Mouse (Mus musculus) heart, embryonic 10.5 days (tissue): ENCODE results near the gene F2rl1. TPM values are rescaled to one million over a fixed set of nuclear protein-coding genes. Genes with fewer than 3 reads are reported as not detected.
A peak's percentile ranks its signal among the peaks of the same experiment; 100 is the strongest.

ENCODE experiments used
- DNase-seq: peaks from one replicate; pipeline ENCODE4 v3.0.0-alpha.2; 2017; ENCODE audit warnings: low spot score
- H3K27ac ChIP-seq: fragments of 300-500 bp; sonication (generic); 2 replicates; pipeline ENCODE4 v1.5.1; 2016; ENCODE audit warnings: mild to moderate bottlenecking
- H3K27me3 ChIP-seq: fragments of 300-500 bp; sonication (generic); 2 replicates; pipeline ENCODE4 v1.6.1; 2016; ENCODE audit warnings: mild to moderate bottlenecking; ENCODE audit not compliant: poor library complexity, insufficient read depth, severe bottlenecking
- H3K36me3 ChIP-seq: fragments of 300-500 bp; sonication (generic); 2 replicates; pipeline ENCODE4 v1.6.1; 2016; ENCODE audit warnings: mild to moderate bottlenecking, moderate library complexity
- H3K4me1 ChIP-seq: fragments of 300-500 bp; sonication (generic); 2 replicates; pipeline ENCODE4 v1.6.1; 2016; ENCODE audit warnings: mild to moderate bottlenecking
- H3K4me3 ChIP-seq: fragments of 300-500 bp; sonication (generic); 2 replicates; pipeline ENCODE4 v1.5.1; 2016; ENCODE audit warnings: mild to moderate bottlenecking, moderate library complexity
- H3K9me3 ChIP-seq: fragments of 300-500 bp; sonication (generic); 2 replicates; pipeline ENCODE4 v1.6.1; 2016; ENCODE audit warnings: mild to moderate bottlenecking, moderate library complexity
- WGBS: fragments of 180-500 bp; shearing (Covaris S2); methylation state at CpG from one replicate; pipeline ENCODE4 v1.1.7; 2016; 5-methylcytosine and 5-hydroxymethylcytosine counted together
- polyA plus RNA-seq: library from polyadenylated mRNA; unstranded; fragments of >200 nt; fragmentation: Nextera tagmentation; extraction: Ambion mirVana; gene quantifications from 2 replicates; pipeline ENCODE4 v1.2.1, GENCODE M21; 2016

Gene F2rl1
- polyA plus RNA-seq, 1 experiment from 2014 or later = 0.23 TPM

DNA sequence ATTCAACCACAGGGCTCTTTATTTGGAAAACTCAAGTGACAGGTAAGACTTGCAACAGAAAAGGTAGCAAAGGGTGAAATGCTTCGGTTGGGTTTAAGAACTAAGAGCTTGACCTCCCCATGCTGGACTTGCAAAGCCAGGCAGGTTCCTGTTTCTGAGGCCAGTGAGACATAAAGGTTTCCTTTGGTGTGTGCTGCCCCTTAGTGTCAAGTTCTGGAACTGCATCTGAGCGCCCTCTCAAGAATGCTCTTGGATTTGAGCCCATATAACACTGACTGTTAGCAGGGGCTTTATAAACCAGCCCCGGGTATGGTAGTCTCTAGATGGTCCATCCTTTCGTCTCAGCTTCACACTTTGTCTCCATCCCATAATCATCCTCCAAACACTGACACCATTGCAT, 43.6 kb downstream of the F2rl1 start:
- Histone ChIP-seq H3K4me1 (0 out of 2 replicates have a peak, but pooled peaks cover 2% of the 10 kb centered on the region), H3K4me3 (no peak overlapping the region), H3K27me3 (peaks cover 32% of the 10 kb centered on the region; the same call in 1 of the 2 replicates), H3K9me3 (no peaks in the 10 kb centered on the region), H3K27ac (no peak overlapping the region), H3K36me3 (no peaks in the 10 kb centered on the region)
- 19% methylated on average over 4 of the region's 4 CpGs for WGBS
- DNase-seq = peak; percentile 81

DNA sequence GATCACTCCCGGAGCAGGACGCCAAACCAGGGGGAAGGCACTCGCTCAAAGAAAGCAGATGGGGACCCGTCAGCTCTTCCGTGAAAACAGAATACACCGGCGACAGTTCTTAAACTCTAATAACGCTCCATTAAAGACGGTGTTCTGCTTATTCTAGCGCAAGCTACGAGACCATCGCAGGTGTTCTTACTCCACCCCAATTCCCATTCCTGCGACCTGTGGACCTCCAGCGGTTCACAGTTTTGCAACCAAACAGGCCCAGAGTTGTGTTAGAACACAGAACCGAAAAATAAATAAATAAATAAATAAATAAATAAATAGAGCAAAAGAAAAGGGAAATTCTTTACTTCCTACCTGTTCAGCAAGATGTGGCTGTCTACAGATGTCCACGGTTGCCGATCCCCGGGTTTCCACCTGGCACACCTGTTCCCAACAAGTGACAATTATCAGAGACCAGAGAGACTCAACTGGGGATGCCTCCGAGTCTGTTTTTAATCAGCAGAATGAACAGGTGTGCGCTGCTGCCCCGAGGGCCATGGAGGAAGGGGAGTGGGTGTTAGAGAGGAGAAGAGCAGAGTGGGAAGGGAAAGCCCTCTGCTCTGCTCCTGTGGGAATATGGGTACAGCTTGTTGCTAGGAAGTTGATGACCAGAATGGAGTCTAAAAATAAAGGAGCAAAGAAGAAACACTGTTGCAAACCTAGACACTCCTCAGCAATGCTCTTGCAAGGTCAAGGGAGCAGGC, 46.2 kb downstream of the F2rl1 start, which contains the start of gene S100z:
TSS of gene S100z (minus strand) at position 51 of the 743 bp plus-strand sequence.
- WGBS = 84% methylated on average over 21 of the region's 21 CpGs
- Histone ChIP-seq H3K27ac (no peak within 1 kb of the TSS), H3K4me3 (no peak within 1 kb of the TSS), H3K4me1 (peaks cover 9% of the 10 kb centered on the region; the same call in 1 of the 2 replicates), H3K36me3 (no peaks in the 10 kb centered on the region), H3K9me3 (no peaks in the 10 kb centered on the region), H3K27me3 (peaks cover 26% of the 10 kb centered on the region; the same call in 1 of the 2 replicates)
- DNase-seq = no peak

DNA sequence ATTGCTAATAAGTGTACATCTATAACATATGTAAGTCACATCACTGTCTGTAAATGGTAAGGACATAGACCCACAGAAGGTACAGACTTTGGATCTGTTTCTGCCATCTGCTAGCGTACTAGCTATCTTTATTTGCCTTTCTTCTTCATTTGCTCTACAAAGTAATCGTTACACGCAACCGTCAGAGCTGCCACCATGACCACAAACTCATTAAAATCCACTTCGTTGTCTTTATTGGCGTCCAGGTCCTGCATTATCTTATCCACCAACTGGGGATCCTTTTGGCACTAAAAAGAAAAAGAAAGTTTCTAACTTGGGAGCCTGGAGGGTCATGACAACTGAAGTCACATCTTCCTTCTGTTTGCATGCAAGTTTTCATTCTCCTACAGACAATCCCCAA, 47.9 kb downstream of the F2rl1 start:
- Histone ChIP-seq H3K4me1 (peaks cover 9% of the 10 kb centered on the region; the same call in 1 of the 2 replicates), H3K9me3 (no peaks in the 10 kb centered on the region), H3K36me3 (no peaks in the 10 kb centered on the region), H3K27ac (no peak overlapping the region), H3K27me3 (peaks cover 23% of the 10 kb centered on the region; the same call in 1 of the 2 replicates), H3K4me3 (no peak overlapping the region)
- no peak for DNase-seq
- WGBS = 76% methylated on average over 6 of the region's 6 CpGs

DNA sequence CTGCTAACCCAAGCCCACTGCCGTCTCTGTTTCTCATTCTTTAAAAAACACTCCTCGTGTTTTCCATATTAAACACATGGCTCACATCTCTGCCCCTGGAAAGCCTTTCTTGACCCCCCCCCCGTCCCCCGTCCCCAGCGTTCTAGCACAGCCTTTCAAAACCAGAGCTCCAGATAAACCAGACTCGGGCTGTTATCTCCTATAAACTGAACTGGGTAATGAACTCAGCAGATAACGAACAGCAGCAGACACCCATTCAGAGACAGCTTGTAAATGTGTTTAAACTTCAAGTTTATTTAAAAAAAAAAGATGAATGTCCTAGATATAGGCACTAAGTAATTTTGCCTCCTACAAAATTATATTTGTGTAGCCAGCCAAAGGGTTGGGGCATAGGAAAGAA, 49.9 kb downstream of the F2rl1 start:
- H3K36me3 ChIP-seq = no peaks in the 10 kb centered on the region
- H3K27me3 ChIP-seq = peaks cover 12% of the 10 kb centered on the region; the same call in 1 of the 2 replicates
- DNase-seq = no peak
- H3K27ac ChIP-seq = no peak overlapping the region
- peaks cover 6% of the 10 kb centered on the region; the same call in 1 of the 2 replicates for H3K4me1 ChIP-seq
- no peak overlapping the region for H3K4me3 ChIP-seq
- no peaks in the 10 kb centered on the region for H3K9me3 ChIP-seq
- 16% methylated on average over 7 of the region's 7 CpGs for WGBS

DNA sequence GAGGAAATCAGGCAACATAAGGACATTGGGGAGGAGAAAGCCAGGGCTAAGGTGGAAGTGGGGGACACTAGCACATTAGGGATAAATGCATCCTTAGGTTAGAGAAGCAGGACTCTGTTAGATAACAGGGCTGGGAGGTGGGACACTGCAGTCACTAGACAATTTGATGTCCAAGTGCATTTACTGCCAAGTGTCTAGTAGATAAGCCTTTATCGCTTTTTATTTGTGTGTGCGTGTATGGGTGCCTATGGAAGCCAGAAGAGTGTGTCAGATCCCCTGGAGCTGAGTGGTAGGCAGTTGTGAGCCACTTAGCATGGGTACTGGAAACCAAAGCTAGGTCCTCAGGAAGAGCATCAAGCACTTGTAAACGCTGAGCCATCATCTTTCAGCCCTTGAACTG, 50.7 kb downstream of the F2rl1 start:
- H3K36me3 ChIP-seq = no peaks in the 10 kb centered on the region
- DNase-seq = no peak
- H3K4me1 ChIP-seq = peaks cover 6% of the 10 kb centered on the region; the same call in 1 of the 2 replicates
- 67% methylated on average over 3 of the region's 3 CpGs for WGBS
- H3K27ac ChIP-seq = no peak overlapping the region
- H3K4me3 ChIP-seq = no peak overlapping the region
- no peaks in the 10 kb centered on the region for H3K9me3 ChIP-seq
- H3K27me3 ChIP-seq = 0 out of 2 replicates have a peak, but pooled peaks cover 6% of the 10 kb centered on the region

DNA sequence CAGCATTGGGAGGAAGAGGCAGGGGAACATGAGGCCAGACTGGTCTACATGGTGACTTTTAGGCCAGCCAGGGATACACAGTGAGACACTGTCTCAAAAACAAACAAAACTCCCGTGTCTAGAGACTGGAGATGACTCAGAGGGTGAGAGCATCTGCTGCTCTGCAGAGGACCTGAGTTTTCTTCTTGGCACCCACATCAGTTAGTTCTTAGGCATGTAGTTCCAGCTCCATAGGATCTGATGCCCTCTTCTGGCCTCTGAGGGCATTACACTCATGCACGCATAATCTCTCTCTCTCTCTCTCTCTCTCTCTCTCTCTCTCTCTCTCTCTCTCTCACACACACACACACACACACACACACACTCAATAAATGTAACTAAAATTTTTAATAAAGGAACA, 54.1 kb downstream of the F2rl1 start:
- Histone ChIP-seq H3K27me3 (no peaks in the 10 kb centered on the region), H3K9me3 (no peaks in the 10 kb centered on the region), H3K27ac (no peak overlapping the region), H3K36me3 (no peaks in the 10 kb centered on the region), H3K4me3 (no peak overlapping the region), H3K4me1 (peaks cover 6% of the 10 kb centered on the region)
- no peak for DNase-seq
- WGBS = 71% methylated on average over 2 of the region's 2 CpGs

Other genes starting within 250 kb of the F2rl1 start
- 52.1 and 56.2 TPM in 2 replicates for gene Zbed3, start 201.6 kb downstream of the F2rl1 start, polyA plus RNA-seq
- gene Aggf1, start 149.9 kb downstream of the F2rl1 start, polyA plus RNA-seq = 27.8 and 34.5 TPM in 2 replicates
- gene Crhbp, start 80.3 kb downstream of the F2rl1 start, polyA plus RNA-seq = 0.69 TPM in 1 of 2 replicates, not detected in the other
- not detected in 2 replicates for gene S100z, start 46.5 kb downstream of the F2rl1 start, polyA plus RNA-seq
- gene F2r, start 93.3 kb upstream of the F2rl1 start, polyA plus RNA-seq = 159 and 166 TPM in 2 replicates
- 2.6 and 4.8 TPM in 2 replicates for gene F2rl2, start 171.6 kb upstream of the F2rl1 start, polyA plus RNA-seq